Mouse (Mus musculus) bone marrow macrophage, adult 2 months (primary cell): ENCODE data around the gene Arfgef3. TPM values are rescaled to one million over a fixed set of nuclear protein-coding genes. Genes with fewer than 3 reads are reported as not detected.
"Not testable (repeated sequence)": the region's sequence is repeated elsewhere in the genome, so short reads cannot be mapped to it uniquely, and the experiment has no call there.

ENCODE experiments used
- H3K27ac ChIP-seq: 2 replicates; pipeline ENCODE4 v1.5.1; 2012; ENCODE audit warnings: low read depth, low read length; ENCODE audit not compliant: insufficient read depth
- H3K4me1 ChIP-seq: 2 replicates; pipeline ENCODE4 v1.6.1; 2012; ENCODE audit warnings: low read length; ENCODE audit not compliant: control insufficient read depth, insufficient read depth
- H3K4me3 ChIP-seq: 2 replicates; pipeline ENCODE4 v1.5.1; 2012; ENCODE audit warnings: mild to moderate bottlenecking, low read length, moderate library complexity; ENCODE audit not compliant: insufficient read depth
- CTCF ChIP-seq: IDR thresholded peaks from 2 replicates; pipeline ENCODE4 v1.5.1; 2012; ENCODE audit warnings: low read depth, mild to moderate bottlenecking, low read length, moderate library complexity
- POLR2A ChIP-seq: IDR thresholded peaks from 2 replicates; pipeline ENCODE4 v1.6.1; 2012; ENCODE audit warnings: mild to moderate bottlenecking, low read depth, low read length, borderline replicate concordance
- polyA plus RNA-seq: library from polyadenylated mRNA; stranded (reverse); fragments of >200 nt; gene quantifications from 2 replicates; pipeline ENCODE4 v1.2.4, GENCODE M21; 2012; ENCODE audit not compliant: missing spikeins, insufficient read depth, insufficient read length

Gene Arfgef3
- polyA plus RNA-seq, 1 experiment, result 2.0 TPM

DNA sequence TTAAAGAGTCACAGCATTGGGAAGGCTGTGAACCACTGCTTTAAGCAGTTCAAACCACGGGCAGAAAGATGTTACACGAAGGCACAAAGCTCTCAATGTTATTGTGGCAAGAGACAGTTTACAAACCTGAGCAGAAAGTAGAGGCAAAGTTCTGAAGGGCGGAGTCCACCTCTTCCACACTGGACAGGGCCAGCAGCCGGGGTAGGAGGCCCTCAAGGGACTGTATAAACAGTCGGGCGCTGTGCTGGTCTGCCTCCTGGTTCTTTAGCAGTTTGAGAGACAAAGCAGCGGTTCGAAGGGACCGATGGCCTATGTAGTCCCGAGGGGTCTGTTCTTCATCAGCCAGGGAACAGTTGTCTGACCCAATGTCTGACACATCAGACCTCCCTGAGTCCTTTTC is 97.7 kb downstream of the Arfgef3 start:
- TF ChIP-seq CTCF, result no peak
- TF ChIP-seq POLR2A, result no peak
- H3K4me3 ChIP-seq, result no peak overlapping the region
- H3K27ac ChIP-seq, result no peak overlapping the region
- H3K4me1 ChIP-seq, result no peaks in the 10 kb centered on the region

- H3K4me1 ChIP-seq, result no peaks in the 10 kb centered on the region
- H3K4me3 ChIP-seq, result no peak overlapping the region
- no peak for TF ChIP-seq CTCF
- TF ChIP-seq POLR2A, result no peak
- H3K27ac ChIP-seq, result no peak overlapping the region
Observed at GRCm38 (mm10) chr10:18644346-18644745, 99.4 kb downstream of the Arfgef3 start.

- H3K27ac ChIP-seq, result no peak overlapping the region
- H3K4me3 ChIP-seq, result no peak overlapping the region
- H3K4me1 ChIP-seq, result no peaks in the 10 kb centered on the region
- no peak for TF ChIP-seq CTCF
- no peak for TF ChIP-seq POLR2A
Observed at GRCm38 (mm10) chr10:18643506-18643905, 100.2 kb downstream of the Arfgef3 start.

GRCm38 (mm10) chr10:18642854-18643253 is 100.9 kb downstream of the Arfgef3 start:
- H3K4me3 ChIP-seq, result no peak overlapping the region

DNA sequence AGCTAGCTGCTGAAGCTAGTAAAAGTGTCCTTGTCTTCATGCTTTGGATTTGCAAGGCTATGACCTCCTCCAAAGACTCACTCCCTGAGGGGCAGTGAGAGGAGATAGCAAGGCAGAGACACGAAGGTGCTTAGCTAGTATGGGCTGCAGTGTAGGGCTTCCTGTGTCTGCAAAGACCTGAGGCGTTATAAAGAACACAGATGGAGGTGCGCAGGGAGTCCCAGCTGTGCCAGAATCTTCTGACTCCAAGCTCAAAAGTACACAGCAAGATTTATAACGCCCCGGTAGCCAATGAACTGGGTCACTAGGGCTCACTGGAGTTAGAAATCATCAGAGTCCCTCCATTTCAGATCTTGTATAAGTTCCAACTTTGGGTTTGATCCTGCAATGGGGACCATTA is 103.2 kb downstream of the Arfgef3 start:
- Histone ChIP-seq H3K27ac (no peak overlapping the region), H3K4me1 (no peaks in the 10 kb centered on the region), H3K4me3 (no peak overlapping the region)
- no peak for TF ChIP-seq POLR2A
- no peak for TF ChIP-seq CTCF

More at GRCm38 (mm10) chr10:18642854-18643253, 100.9 kb downstream of the Arfgef3 start:
- no peak for TF ChIP-seq CTCF
- no peak for TF ChIP-seq POLR2A
- Histone ChIP-seq H3K4me1 (no peaks in the 10 kb centered on the region), H3K27ac (no peak overlapping the region)

DNA sequence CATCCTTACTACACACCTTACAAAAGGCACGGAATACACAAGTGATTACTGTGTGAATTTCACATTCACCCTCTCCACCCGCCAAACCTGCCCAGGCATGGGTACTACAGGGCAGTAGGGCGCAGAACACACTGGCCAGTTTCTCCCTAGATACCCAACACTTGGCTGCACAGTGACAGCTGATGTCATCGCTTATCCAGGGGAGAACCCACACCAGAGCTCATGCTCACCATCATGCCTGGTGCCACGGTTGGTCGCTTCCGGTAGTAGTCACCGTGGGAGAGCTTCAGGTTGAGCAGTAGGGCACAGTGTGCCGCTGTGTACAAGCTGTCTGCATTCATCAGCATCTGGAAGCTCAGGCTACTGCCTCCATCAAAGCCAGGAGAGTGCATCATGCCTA is 108.3 kb downstream of the Arfgef3 start:
- H3K4me3 ChIP-seq, result no peak overlapping the region
- no peaks in the 10 kb centered on the region for H3K4me1 ChIP-seq
- TF ChIP-seq POLR2A (no peak), CTCF (no peak)
- H3K27ac ChIP-seq, result no peak overlapping the region

DNA sequence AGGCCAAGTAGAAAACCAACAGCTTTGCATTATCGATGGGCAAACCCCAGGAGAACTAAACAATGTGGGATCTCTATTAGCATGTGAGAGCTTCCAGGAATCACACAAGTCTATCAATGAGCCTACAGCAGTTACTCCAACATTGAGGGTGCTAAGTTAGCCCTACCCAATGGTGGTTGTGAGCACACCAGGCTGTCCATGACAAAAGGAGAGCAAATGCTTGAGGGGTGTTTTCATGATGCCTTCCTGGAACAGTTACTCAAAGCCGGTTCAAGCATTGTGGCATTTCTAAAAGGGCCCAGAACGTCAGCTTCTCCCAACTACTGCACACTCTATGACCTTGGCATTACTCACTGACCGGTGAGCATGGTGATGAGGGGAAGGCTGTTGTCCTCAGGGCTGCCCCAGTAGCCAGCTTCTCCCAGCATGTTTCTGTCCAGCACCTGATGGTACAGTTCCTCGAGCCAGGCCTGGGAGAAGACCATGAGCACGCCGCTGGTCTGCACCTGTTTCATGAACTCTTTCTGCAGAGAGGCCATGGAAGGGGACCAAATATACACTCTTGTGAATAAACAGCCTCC is 109.3 kb downstream of the Arfgef3 start:
- H3K4me3 ChIP-seq, result no peak overlapping the region
- H3K4me1 ChIP-seq, result no peaks in the 10 kb centered on the region
- no peak for TF ChIP-seq CTCF
- TF ChIP-seq POLR2A, result no peak
- no peak overlapping the region for H3K27ac ChIP-seq

DNA sequence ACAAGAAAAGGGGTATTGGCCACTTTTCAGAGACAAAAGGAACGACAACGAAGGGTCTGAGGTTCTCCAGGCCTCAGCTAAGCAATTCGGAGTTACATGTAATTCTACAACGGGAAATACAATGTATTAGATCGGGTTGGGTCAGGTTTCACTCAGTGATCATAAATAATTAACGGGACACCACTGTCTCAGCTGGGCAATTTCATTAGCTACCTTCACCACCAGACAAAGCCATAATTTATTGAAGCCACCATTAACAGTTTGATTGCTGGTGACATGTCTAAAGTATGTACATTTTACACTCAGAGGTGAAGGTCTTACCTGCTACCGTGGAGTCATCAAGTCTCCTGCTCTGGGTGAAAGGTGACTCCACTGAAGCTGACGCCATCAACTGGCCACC is 113.3 kb downstream of the Arfgef3 start:
- Histone ChIP-seq H3K4me3 (no peak overlapping the region), H3K4me1 (no peaks in the 10 kb centered on the region), H3K27ac (no peak overlapping the region)
- TF ChIP-seq POLR2A, result no peak

DNA sequence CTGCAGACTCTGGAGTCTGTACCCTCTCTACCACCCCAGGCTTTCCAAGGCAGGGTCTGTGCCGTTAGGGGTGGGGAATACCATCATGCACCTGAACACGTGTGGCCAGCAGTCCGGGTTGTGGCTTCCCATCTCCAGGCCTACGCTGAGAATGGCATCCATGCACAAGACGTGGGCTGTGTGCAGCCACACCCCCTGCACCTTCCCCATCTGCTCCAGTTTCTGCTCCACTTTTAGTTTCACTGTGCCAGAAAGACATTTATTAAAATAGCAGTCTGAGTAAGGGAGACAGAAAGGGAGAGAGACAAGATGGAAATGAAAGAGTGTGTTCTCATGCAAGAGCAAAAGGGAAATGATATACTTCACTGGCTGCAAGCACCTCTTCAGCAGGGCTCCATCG is 116.2 kb downstream of the Arfgef3 start:
- no peaks in the 10 kb centered on the region for H3K4me1 ChIP-seq
- no peak overlapping the region for H3K27ac ChIP-seq
- TF ChIP-seq CTCF (no peak), POLR2A (no peak)
- H3K4me3 ChIP-seq, result no peak overlapping the region

GRCm38 (mm10) chr10:18612796-18613195 is 131.0 kb downstream of the Arfgef3 start:
- no peak overlapping the region for H3K4me3 ChIP-seq
- TF ChIP-seq CTCF (no peak), POLR2A (no peak)
- H3K27ac ChIP-seq, result no peak overlapping the region

GRCm38 (mm10) chr10:18604827-18605535 is 138.8 kb downstream of the Arfgef3 start:
- H3K27ac ChIP-seq, H3K4me1 ChIP-seq, H3K4me3 ChIP-seq: not testable (repeated sequence)

More at GRCm38 (mm10) chr10:18612796-18613195, 131.0 kb downstream of the Arfgef3 start:
- H3K4me1 ChIP-seq, result no peaks in the 10 kb centered on the region
